Mouse (Mus musculus) bone marrow macrophage, adult 2 months (primary cell): Measurements from ENCODE around the gene Timm22.

Experiments used
- CTCF ChIP-seq: IDR thresholded peaks from 2 replicates; pipeline ENCODE4 v1.5.1; 2012; ENCODE audit warnings: low read depth, mild to moderate bottlenecking, low read length, moderate library complexity
- POLR2A ChIP-seq: IDR thresholded peaks from 2 replicates; pipeline ENCODE4 v1.6.1; 2012; ENCODE audit warnings: mild to moderate bottlenecking, low read depth, low read length, borderline replicate concordance

DNA sequence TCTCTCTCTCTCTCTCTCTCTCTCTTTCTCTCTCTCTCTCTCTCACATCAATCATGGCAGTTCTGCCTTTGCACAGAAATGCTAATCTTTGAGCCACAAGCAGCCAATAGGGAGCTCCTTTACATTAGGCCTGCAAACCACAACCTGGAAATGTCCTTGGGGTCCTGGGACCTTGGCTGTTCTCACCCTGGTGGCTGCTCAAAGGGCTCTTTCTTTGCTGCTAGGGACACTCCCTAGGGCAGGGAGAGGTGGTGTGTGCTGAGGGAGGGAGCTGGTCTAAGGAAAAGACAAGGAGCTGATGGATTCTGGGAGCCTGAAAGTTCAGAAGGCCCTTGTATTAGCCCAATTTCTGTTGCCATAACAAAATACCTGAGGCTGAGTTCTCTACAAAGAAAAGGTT, 36.3 kb upstream of the Timm22 start:
- no peak for TF ChIP-seq CTCF
- TF ChIP-seq POLR2A = no peak
